Mouse (Mus musculus): Measurements from ENCODE around the gene Stx16.
A peak's percentile ranks its signal among the peaks of the same experiment; 100 is the strongest.

Stx16 gene

GRCm38 (mm10) chr2:174075673-174076432, at the start of gene Stx16:
Gene Stx16 (plus strand): TSS chr2:174076308.
- peak; percentile 85 for DNase-seq (ENCODE audit: low spot score)

- no peak for DNase-seq (ENCODE audit: low spot score)
These were observed 49.7 kb upstream of the Stx16 start for GRCm38 (mm10) chr2:174026406-174026805.

GRCm38 (mm10) chr2:174033257-174033800, 42.8 kb upstream of the Stx16 start:
- no peak for DNase-seq (ENCODE audit: low spot score)

GRCm38 (mm10) chr2:174047656-174048055, 28.5 kb upstream of the Stx16 start:
- DNase-seq (ENCODE audit: low spot score), result no peak

- no peak for DNase-seq (ENCODE audit: low spot score)
These were observed 26.4 kb upstream of the Stx16 start for GRCm38 (mm10) chr2:174049481-174050338.

- DNase-seq (ENCODE audit: low spot score), result no peak
These were observed 25.8 kb upstream of the Stx16 start for GRCm38 (mm10) chr2:174050339-174050685.

- no peak for DNase-seq (ENCODE audit: low spot score)
These were observed 25.0 kb upstream of the Stx16 start for GRCm38 (mm10) chr2:174051081-174051481.

- no peak for DNase-seq (ENCODE audit: low spot score)
These were observed 21.6 kb upstream of the Stx16 start for GRCm38 (mm10) chr2:174054496-174054895.

- DNase-seq (ENCODE audit: low spot score), result no peak
These were observed 18.4 kb upstream of the Stx16 start for GRCm38 (mm10) chr2:174057730-174058129.

- DNase-seq (ENCODE audit: low spot score), result no peak
These were observed 17.7 kb upstream of the Stx16 start for GRCm38 (mm10) chr2:174058316-174058939.

- DNase-seq (ENCODE audit: low spot score), result no peak
These were observed 16.3 kb upstream of the Stx16 start for GRCm38 (mm10) chr2:174059591-174060385.

GRCm38 (mm10) chr2:174061219-174061618, 14.9 kb upstream of the Stx16 start:
- no peak for DNase-seq (ENCODE audit: low spot score)

- DNase-seq (ENCODE audit: low spot score), result no peak
These were observed 13.0 kb upstream of the Stx16 start for GRCm38 (mm10) chr2:174063074-174063473.

- no peak for DNase-seq (ENCODE audit: low spot score)
These were observed 12.4 kb upstream of the Stx16 start for GRCm38 (mm10) chr2:174063527-174064211.

- no peak for DNase-seq (ENCODE audit: low spot score)
These were observed 8.2 kb upstream of the Stx16 start for GRCm38 (mm10) chr2:174067793-174068419.

GRCm38 (mm10) chr2:174069532-174070049, 6.5 kb upstream of the Stx16 start:
- no peak for DNase-seq (ENCODE audit: low spot score)

- DNase-seq (ENCODE audit: low spot score), result no peak
These were observed 4.7 kb upstream of the Stx16 start for GRCm38 (mm10) chr2:174071406-174071805.

- no peak for DNase-seq (ENCODE audit: low spot score)
These were observed 2.8 kb upstream of the Stx16 start for GRCm38 (mm10) chr2:174073156-174073790.

- no peak for DNase-seq (ENCODE audit: low spot score)
These were observed 1.5 kb upstream of the Stx16 start for GRCm38 (mm10) chr2:174074621-174075020.

GRCm38 (mm10) chr2:174075072-174075570, 987 bp upstream of the Stx16 start:
- no peak for DNase-seq (ENCODE audit: low spot score)
